Mouse (Mus musculus) erythroblast, embryonic 14.5 days (primary cell): ENCODE measurements at regions not wholly inside any gene's neighbourhood (a gene's known extent, or its start where the extent isn't known, plus 50 kb on each side); places are given as distances from the start of the nearest gene placed in this dataset.

ENCODE experiments used
- GATA1 ChIP-seq: IDR thresholded peaks from 2 replicates; pipeline ENCODE4 v1.6.1; 2012; ENCODE audit warnings: low read length, inconsistent platforms, mixed read lengths
- TAL1 ChIP-seq: IDR thresholded peaks from 3 replicates; pipeline ENCODE4 v1.6.1; 2012; ENCODE audit warnings: low read length, inconsistent platforms, mixed read lengths

- TF ChIP-seq TAL1 = no peak
- TF ChIP-seq GATA1 = no peak
Measured at GRCm38 (mm10) chr17:51321868-51322267, 142.7 kb upstream of the Tbc1d5 start.
